Mouse (Mus musculus) monocyte, adult 2 months (primary cell): ENCODE data around the gene Eif2b1.
A peak's percentile ranks its signal among the peaks of the same experiment; 100 is the strongest.
"Not testable (repeated sequence)": the region's sequence is repeated elsewhere in the genome, so short reads cannot be mapped to it uniquely, and the experiment has no call there.

Experiments used
- DNase-seq, 2 experiments: peaks; one replicate each; pipeline ENCODE4 v3.0.0; 2022; ENCODE audit warnings: low spot score in 2 of 2, low read depth in 1 of 2

Eif2b1 gene

DNA sequence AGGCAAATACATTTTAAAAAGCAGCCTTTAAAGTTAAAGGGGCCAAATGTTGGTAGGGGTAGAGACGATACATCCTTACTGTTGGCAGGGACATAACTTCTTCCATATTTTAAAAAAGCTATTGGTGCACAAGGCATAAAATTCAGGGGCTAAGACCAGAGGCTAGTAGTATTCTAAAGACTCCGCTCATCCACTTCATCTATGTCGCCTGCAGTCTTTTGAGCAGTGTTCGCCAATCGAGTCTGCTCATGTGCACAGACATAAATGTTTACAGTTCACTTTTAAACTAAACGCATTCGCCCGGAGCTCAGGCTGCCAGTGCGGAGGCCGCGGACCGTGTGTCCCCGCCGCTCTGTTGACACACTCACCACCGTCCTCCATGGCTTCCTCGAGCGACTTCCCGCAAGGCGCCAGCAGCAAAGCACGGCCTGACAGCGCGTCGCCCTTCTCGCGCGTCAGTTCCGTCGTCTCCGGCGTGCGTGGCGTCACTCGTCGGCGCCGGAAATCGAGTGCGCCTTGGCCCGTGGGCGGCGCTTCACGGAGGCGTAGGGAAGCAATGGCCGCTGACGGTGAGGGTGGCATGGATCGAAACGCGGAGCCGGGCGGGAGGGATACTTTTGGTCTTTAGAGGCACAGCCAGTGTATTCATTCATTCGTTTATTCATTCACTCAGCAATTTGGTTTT, at the start of gene Eif2b1, which contains the start of gene Gtf2h3:
TSS of gene Eif2b1 (minus strand) at position 499 of the 685 bp plus-strand sequence.
TSS of gene Gtf2h3 (plus strand) at position 508 of the 685 bp plus-strand sequence.
- peak; percentile 79 to 88 for DNase-seq

DNA sequence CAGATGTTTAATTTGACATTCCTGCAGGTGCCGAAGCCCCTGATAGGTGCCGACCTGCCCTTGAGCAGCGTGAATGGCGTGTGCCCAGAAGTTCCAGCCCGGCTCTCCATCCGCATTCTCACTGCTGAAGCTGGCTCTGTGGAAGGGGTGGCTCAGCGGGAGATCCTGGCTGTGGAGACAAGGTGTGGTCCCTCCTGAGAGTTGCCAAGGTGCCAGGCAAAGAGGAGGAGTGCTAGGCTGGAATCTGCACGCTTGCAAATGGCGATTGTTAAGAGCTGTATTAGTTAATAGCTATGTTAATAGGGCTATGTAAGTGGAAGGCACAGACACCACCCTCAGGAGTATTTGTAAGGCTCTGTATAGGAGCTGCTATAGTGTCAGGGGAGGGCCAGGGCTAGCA, 45.4 kb upstream of the Eif2b1 start:
- DNase-seq: no peak

DNA sequence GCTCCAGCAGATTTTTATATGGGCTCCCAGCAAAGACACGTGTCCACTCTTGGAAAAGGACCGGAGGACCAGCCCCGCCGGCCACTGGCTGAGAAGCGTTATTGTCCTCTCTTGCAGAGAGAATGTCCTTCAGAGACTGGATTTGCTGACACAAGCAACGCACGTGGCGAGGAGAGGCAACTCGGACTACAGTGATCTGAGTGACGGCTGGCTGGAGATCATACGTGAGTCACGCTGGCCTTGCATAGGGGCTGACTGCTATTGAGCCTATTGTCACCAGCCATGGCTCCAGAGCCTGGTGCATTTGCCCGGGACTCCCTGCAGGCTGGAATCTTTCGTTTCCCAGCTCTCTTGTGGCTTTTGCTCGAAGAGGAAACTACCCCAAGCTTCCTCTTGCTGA, 44.0 kb upstream of the Eif2b1 start:
- no peak for DNase-seq

DNA sequence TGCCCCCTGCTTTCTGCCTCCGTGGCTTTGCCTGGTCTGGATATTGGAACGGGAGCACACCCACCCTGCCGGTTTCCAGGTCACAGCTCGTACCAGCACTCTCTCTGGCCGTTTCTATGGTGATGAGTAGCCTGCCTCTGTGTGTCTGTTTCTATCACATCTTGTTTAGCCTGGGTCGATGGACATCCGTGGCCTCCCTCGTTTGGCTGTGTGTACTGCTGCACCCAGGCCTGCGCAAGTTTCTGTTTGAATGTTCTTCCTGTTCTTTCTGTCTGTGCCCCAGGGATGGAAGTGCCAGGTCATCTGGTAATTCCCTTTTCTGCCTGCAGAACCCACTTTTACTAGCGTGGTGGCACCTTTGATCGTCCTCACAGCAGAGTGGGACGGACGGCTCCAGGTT, 42.4 kb upstream of the Eif2b1 start:
- DNase-seq: peak in 1 of 2 experiments; percentile 37

DNA sequence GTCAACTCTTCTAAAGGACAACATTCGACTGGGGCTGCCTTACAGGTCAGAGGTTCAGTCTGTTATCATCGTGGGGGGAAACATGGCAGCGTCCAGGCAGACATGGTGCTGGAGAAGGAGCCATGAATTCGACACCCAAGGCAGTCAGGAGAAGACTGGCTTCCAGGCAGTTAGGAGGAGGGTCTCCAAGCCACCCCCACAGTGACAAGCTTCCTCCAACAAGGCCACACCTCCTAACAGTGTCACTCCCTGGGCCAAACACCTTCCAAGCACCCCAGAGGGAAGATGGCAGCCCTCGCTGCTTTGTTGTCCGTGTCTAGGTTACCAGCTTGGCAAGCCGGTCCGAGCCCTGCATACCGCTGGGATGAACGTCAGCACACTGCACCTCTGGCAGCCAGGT, 39.8 kb upstream of the Eif2b1 start:
- DNase-seq: no peak

DNA sequence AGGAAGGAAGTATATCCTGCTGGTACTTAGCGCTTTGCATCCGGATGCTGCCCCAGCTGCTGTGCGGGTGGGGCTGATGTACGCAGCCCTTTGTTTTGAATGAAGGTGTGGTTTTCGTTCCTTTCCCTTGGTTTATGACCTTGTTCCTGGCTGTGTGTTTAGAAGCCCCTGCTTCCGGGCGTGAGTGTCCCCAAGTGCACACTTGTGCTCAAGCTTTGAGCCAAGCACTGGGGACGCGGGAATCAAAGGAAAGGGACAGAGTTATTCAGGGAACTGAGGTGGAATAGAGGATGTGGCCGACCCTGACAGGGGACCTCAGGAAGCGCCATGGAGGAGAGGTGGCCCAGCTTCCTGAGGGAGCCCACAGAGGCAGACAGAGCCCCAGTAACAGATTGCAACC, 35.8 kb upstream of the Eif2b1 start:
- DNase-seq: no peak

DNA sequence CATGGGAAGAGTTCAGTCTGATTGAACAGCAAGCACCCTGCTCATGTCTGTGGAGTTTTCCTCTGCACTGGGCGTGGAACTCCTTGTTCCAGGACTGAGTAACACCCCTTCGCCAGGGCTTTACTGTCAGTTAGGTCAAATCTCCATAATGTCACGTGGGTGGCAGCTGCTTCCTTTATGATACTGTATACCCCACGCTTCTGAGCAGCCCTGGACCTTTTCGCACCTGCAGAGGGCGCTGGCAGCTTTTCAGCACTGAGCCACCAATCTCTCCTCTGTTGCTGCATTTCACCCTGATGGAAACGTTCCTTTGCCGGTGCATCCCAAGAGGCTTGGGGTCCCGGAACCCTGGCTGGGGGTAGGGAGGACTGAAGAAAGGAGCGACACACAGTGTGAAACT, 32.0 kb upstream of the Eif2b1 start:
- no peak for DNase-seq

DNA sequence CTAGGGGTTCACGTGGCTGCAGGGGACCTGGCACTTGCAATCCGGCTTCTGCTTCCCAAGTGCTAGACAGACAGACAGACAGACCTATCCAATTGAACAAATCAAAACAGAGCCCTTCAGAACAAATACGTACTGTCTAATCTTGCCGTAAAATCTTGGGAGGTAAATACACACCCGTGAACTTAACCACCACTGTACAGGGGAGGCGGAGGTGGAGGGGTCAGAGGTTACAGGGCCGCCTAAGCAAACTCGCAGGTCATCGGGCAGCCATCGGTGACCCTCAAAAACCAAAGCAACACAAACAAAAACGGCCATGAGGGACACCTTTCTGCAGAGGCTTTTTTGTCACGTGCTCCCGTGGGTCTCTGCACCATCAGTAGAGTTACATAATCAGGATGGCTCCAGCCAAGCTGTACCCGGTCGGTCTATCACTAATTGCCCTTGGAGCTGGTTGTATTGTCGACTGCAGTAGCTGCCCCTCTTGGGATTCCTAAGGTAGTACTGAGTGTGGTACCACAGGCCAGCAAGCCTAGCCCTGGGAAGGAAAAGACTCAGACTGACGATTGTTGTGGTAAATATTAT, 26.2 kb upstream of the Eif2b1 start:
- no peak for DNase-seq

DNA sequence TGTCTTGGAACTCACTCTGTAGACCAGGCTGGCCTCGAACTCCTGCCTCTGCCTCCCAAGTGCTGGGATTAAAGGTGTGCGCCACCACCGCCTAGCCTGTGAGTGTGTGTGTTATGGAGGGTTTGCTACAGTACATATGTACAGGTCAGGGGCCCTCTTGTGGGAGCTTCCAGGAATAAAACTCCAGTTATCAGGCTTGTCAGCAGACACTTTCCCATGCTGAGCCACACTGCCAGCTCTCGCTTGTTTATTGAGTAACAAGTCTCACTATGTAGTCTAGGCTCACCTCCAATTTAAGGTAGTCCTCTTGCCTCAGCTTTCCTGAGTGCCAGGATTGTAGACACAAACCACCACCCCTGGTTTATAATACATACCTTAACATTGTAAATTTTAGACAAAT, 25.4 kb upstream of the Eif2b1 start:
- DNase-seq: no peak

DNA sequence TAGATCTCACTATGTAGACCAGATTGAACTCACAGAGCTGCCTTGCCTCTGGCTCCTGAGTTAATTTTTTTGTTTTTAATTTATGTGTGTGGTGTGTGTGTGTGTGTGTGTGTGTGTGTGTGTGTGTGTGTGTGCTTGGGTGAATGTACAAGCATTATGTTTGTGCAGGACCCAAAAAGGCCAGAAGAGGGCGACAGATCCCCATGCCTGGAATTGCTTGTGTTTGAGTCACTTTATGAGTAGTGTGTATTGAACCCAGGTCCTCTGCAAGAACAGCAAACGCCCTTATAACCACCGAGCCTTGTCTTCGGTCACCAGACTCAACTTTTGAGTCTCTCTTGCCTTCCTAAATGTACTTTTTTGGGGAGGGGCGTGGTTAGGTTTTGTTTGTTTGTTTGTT, 23.4 kb upstream of the Eif2b1 start:
- peak in 1 of 2 experiments; percentile 32 for DNase-seq

DNA sequence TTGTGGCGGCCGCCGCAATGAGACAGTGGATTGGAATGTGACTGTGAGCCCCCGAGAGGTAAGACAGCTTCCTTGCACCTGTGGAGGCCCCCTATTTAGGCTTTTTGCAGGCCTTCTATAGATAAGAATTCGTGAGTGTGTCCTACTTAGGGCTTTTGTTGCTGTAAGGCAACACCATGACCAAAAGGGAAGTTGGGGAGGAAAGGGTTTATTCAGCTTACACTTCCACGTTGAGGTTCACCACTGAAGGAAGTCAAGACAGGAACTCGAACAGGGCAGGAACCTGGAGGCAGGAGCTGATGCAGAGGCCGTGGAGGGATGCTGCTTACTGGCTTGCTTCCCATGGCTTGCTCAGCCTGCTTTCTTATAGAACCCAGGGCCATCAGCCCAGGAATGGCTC, 20.8 kb upstream of the Eif2b1 start:
- not testable (repeated sequence) for DNase-seq

DNA sequence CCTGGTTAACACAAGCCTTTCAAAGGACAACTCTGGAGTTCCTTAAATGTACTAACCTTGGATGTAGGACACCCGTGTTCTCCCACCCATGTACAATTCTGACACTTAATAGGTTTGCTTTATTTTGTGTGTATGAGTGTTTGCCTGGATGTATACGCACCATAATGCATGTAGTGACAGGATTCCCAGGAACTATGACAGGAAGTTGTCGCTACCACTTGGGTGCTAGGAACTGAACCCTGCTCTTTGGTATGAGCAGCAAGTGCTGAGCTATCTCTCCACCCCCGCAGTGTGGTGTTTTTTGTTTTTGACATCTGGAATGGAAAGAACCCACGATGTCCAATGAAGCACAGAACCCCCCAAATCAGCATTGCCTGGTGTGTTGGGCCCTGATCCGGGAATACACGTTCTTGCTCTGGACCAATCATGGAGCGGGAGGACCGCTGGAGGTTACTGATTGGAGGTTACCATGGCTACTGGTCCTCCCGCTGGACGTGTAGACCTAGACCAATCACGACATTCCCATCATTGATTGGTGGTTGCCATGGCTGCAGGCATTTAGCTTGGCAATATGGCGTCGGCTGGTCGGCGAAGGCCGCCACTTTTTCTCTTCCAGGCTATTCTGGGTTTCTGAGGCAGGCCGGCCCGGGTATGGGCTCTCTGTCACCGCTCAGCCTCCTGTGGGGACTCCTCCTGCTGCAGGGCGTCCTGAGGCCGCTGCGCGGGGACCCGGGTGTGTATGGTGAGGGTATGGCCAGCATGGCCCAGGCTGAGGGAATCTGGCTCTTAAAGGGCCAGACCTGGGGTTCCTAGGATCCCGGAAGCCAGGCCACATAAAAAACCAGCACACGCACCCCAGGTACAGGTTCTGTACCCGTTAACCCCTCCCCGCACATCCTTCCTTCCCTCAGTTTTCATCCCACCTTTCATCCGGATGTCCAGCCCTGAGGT, 19.6 kb upstream of the Eif2b1 start:
- no peak for DNase-seq

DNA sequence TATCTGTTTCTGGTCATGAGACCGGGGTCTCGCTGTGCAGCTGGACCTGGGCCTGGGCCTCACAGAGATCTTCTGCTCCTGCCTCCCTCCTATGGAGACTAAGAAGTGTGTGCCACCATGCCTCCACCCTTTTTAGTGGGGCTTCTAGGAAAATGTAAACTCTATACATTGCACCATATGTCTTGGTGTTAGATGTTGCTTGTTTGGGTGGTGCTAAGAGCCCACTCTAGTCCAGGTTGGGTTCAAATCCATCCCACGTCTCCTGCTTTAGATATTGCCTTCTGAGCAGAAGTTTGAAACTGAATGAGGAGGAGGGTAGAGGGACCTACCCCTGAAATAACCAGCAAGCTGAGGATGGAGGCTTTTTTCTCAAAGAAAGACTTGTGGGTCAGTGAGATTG, 13.8 kb upstream of the Eif2b1 start:
- DNase-seq: no peak

DNA sequence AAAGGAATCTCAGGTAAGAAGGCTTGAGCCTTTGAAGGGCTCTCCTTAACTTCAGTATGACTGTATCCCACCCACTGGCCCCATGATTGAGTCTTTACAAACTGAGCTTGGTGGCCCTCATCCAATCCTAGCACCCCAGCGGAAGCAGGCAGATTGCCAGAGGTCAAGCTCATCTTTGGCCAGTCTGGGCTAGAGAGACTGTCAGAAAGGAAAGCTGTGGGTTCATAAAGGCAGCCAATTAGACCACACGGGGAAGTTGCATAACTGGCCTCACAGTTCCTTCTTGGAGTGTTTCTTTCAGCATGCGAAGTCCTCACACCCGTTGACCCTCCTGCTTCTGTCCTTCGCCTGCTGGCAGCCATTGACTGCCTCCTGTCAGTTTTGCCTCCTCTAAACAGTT, 3.6 kb upstream of the Eif2b1 start:
- DNase-seq: peak; percentile 2 to 9

DNA sequence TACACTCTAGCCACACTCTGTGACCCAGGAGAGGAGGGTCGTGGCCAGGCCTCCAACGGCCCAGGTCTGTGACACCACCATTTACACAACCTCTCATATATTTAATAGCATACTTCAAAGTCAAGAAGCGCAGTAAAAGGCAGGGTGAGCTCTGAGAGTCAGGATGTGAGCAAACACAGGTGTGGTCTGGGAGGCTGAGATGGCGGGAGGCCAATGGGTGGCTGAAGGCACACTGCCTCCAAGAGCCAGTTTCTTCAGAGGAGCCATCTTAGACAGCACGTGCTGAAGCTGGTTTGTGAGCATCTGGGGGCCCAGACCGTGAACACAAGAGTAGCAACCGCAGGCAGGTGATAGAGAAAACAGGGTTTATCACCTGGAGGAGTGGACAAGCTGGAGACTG, 3.5 kb downstream of the Eif2b1 start:
- DNase-seq: no peak

DNA sequence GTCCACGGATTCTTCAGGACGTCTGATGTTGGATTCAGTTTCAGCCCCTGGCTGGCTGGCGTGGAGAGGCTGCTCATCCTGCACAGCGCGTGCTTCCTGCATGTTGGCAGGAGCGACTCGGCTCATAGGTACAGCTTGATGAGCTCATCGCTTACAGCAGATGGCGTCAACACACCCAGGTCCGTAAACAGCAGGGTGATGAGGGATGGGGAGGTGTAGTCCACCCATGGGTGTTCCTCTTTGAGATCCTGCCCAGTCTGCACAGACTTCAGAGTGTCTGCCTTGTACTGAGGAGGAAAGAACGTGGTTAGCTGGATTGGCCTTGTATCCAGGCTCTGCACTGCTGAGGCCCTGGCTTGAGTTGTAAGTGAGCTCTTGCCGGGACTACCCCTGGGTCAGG, 7.9 kb downstream of the Eif2b1 start:
- no peak for DNase-seq

DNA sequence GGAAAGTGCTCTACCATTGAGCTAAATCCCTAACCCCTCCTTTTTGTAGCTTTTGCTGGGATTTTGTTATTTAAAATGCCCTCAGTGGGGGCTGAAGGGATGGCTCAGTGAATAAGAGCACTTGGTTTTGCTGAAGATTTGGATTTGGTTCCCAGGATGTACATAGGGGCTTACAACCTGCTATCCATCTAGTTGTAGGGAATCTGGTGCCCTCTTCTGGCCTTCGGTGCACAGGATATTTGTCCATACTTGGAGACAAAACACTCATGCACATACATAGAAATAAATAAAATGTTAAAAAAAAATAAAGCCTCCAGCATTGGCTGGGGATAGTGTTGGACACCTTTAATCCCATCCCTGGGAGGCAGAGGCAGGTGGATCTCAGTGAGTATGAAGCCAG, 23.8 kb downstream of the Eif2b1 start:
- no peak for DNase-seq

DNA sequence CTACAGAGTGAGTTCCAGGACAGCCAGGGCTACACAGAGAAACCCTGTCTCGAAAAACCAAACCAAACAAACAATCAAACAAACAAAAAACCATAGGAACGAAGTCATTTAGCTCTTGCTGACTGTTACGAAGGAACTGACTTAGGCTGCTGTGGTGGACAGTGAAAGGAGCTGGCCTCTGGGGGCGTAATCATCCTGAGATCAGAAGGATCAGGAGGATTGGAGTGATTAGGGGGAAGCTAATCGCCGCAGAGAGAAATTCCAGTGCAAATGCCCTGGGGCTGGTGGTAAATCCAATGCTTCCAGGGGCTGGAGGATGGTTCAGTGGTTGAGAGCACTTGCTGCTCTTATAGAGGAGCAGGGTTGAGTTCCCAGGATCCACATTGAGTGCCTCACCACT, 25.3 kb downstream of the Eif2b1 start:
- DNase-seq: no peak

DNA sequence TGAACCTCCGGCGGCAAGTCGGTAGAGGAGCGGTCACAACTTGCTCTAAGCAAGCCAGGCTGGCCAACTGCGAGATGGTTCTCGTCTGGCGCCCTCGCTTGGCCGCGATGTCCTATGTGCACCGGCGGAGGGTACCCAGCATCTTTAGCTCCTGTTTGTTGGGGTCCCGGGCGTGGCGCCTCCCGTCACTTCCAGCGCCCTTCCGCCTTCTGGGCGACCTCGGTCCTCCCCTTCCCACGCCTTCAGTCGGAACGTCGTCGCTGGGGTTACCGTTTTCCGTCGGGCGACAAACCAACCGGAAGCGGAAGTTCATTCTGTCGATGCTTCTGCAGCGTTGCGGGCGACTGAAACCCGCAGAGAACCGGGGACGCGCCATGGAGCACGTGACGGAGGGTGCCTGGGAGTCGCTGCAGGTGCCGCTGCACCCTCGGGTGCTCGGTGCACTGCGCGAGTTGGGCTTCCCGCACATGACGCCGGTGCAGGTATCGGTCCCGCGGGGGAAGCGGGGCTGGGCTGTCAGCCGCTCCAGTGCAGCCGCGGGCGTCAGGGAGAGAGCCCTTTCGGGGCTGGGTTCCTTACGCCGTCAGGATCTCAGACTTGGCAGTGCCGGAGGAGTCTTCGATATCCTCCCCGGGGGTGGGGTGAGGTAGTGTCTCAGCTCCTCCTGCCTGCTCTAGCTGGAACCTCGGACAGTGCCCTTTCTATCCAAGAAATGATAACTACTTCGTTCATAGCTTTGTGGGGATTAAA, 26.2 kb downstream of the Eif2b1 start, which contains the start of gene Ddx55:
TSS of gene Ddx55 (plus strand) at position 307 of the 750 bp plus-strand sequence.
- peak; percentile 74 to 87 for DNase-seq

DNA sequence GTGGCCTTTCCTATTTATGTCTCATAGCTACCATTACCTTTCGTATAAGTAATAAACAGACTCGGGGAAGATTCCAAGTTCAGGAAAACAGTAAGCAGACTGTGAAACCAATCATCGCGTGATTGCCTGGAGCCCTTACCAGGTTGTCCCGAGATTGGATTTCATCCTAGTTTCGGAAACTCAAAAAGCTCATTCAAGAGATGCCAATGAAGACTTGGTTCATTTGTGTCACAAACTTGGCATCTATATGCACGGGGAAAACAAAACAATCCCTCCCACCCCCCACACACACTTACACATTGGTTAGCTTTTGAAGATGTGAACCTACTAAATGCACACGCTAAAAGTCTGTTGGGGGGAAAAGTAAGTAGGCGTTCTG, 26.8 kb downstream of the Eif2b1 start:
- DNase-seq: no peak
